Mouse (Mus musculus): ENCODE data around the gene Tprgl. TPM values are rescaled to one million over a fixed set of nuclear protein-coding genes. Genes with fewer than 3 reads are reported as not detected.

Tprgl gene
- polyA plus RNA-seq, 1 experiment from 2014 or later = 125 TPM

GRCm38 (mm10) chr4:154139671-154140181 lies 20.7 kb downstream of the Tprgl start:
- ATAC-seq (replicated peaks; ENCODE audit: insufficient number of reproducible peaks, low FRiP score, low TSS enrichment) = no peak
- H3K4me1 ChIP-seq (ENCODE audit: control insufficient read depth, insufficient read depth, low read length) = peaks cover 12% of the 10 kb centered on the region
- H3K36me3 ChIP-seq (ENCODE audit: control insufficient read depth, insufficient read depth, low read length) = no peaks in the 10 kb centered on the region
- no peaks in the 10 kb centered on the region for H3K9me3 ChIP-seq (replicated peaks; ENCODE audit: control insufficient read depth, low read length)
- H3K4me2 ChIP-seq = peak overlapping the region; percentile 96
- WGBS (ENCODE audit: insufficient replicate concordance) = under 1% methylated on average over 45 of the region's 59 CpGs
- H3K9ac ChIP-seq (ENCODE audit: low read depth, low read length) = peak overlapping the region; percentile 28; the same call in 1 of the 2 replicates
- H3K27me3 ChIP-seq (ENCODE audit: control insufficient read depth, insufficient read depth, low read length) = peaks cover 63% of the 10 kb centered on the region
- H3K27ac ChIP-seq (ENCODE audit: low read depth, low read length) = no peak overlapping the region
- H3K4me3 ChIP-seq (ENCODE audit: low read depth, low read length) = peak overlapping the region; percentile 39

- Histone ChIP-seq H3K4me2 (no peak overlapping the region), H3K4me1 (ENCODE audit: control insufficient read depth, insufficient read depth, low read length) (peaks cover 6% of the 10 kb centered on the region; the same call in 1 of the 2 replicates), H3K27me3 (ENCODE audit: control insufficient read depth, insufficient read depth, low read length) (peaks cover 69% of the 10 kb centered on the region), H3K36me3 (ENCODE audit: control insufficient read depth, insufficient read depth, low read length) (no peaks in the 10 kb centered on the region), H3K27ac (ENCODE audit: low read depth, low read length) (no peak overlapping the region), H3K9ac (ENCODE audit: low read depth, low read length) (no peak overlapping the region), H3K4me3 (ENCODE audit: low read depth, low read length) (no peak overlapping the region), H3K9me3 (replicated peaks; ENCODE audit: control insufficient read depth, low read length) (no peaks in the 10 kb centered on the region)
- WGBS (ENCODE audit: insufficient replicate concordance) = 59% methylated on average over 5 of the region's 5 CpGs
- ATAC-seq (replicated peaks; ENCODE audit: insufficient number of reproducible peaks, low FRiP score, low TSS enrichment) = no peak
These were observed 23.3 kb downstream of the Tprgl start for GRCm38 (mm10) chr4:154137139-154137538.

- Histone ChIP-seq H3K36me3 (ENCODE audit: control insufficient read depth, insufficient read depth, low read length) (no peaks in the 10 kb centered on the region), H3K9me3 (replicated peaks; ENCODE audit: control insufficient read depth, low read length) (no peaks in the 10 kb centered on the region), H3K4me1 (ENCODE audit: control insufficient read depth, insufficient read depth, low read length) (peaks cover 3% of the 10 kb centered on the region; the same call in 1 of the 2 replicates), H3K27ac (ENCODE audit: low read depth, low read length) (no peak overlapping the region), H3K27me3 (ENCODE audit: control insufficient read depth, insufficient read depth, low read length) (peaks cover 54% of the 10 kb centered on the region), H3K9ac (ENCODE audit: low read depth, low read length) (no peak overlapping the region), H3K4me2 (no peak overlapping the region), H3K4me3 (ENCODE audit: low read depth, low read length) (no peak overlapping the region)
- ATAC-seq (replicated peaks; ENCODE audit: insufficient number of reproducible peaks, low FRiP score, low TSS enrichment) = no peak; the same call in 1 of the 2 replicates
- WGBS (ENCODE audit: insufficient replicate concordance) = 60% methylated on average over 4 of the region's 4 CpGs
These were observed 25.7 kb downstream of the Tprgl start for GRCm38 (mm10) chr4:154134803-154135202.

GRCm38 (mm10) chr4:154131894-154132293 lies 28.6 kb downstream of the Tprgl start:
- Histone ChIP-seq H3K9ac (ENCODE audit: low read depth, low read length) (no peak overlapping the region), H3K9me3 (replicated peaks; ENCODE audit: control insufficient read depth, low read length) (no peaks in the 10 kb centered on the region), H3K36me3 (ENCODE audit: control insufficient read depth, insufficient read depth, low read length) (no peaks in the 10 kb centered on the region), H3K4me3 (ENCODE audit: low read depth, low read length) (no peak overlapping the region), H3K27ac (ENCODE audit: low read depth, low read length) (no peak overlapping the region), H3K4me2 (no peak overlapping the region), H3K27me3 (ENCODE audit: control insufficient read depth, insufficient read depth, low read length) (peaks cover 30% of the 10 kb centered on the region), H3K4me1 (ENCODE audit: control insufficient read depth, insufficient read depth, low read length) (no peaks in the 10 kb centered on the region)
- WGBS (ENCODE audit: insufficient replicate concordance) = 78% methylated on average over 4 of the region's 4 CpGs
- ATAC-seq (replicated peaks; ENCODE audit: insufficient number of reproducible peaks, low FRiP score, low TSS enrichment) = no peak

- Histone ChIP-seq H3K9me3 (replicated peaks; ENCODE audit: control insufficient read depth, low read length) (no peaks in the 10 kb centered on the region), H3K36me3 (ENCODE audit: control insufficient read depth, insufficient read depth, low read length) (no peaks in the 10 kb centered on the region), H3K9ac (ENCODE audit: low read depth, low read length) (no peak overlapping the region), H3K27me3 (ENCODE audit: control insufficient read depth, insufficient read depth, low read length) (peaks cover 27% of the 10 kb centered on the region), H3K4me2 (no peak overlapping the region), H3K27ac (ENCODE audit: low read depth, low read length) (no peak overlapping the region), H3K4me1 (ENCODE audit: control insufficient read depth, insufficient read depth, low read length) (no peaks in the 10 kb centered on the region), H3K4me3 (ENCODE audit: low read depth, low read length) (no peak overlapping the region)
- ATAC-seq (replicated peaks; ENCODE audit: insufficient number of reproducible peaks, low FRiP score, low TSS enrichment) = no peak
These were observed 30.5 kb downstream of the Tprgl start for GRCm38 (mm10) chr4:154129950-154130349.

- H3K9ac ChIP-seq (ENCODE audit: low read depth, low read length) = no peak overlapping the region
- 75% methylated on average over 3 of the region's 3 CpGs for WGBS (ENCODE audit: insufficient replicate concordance)
These were observed 33.2 kb downstream of the Tprgl start for GRCm38 (mm10) chr4:154127273-154127672.

GRCm38 (mm10) chr4:154125202-154125601 lies 35.3 kb downstream of the Tprgl start:
- H3K27me3 ChIP-seq (ENCODE audit: control insufficient read depth, insufficient read depth, low read length) = peaks cover 38% of the 10 kb centered on the region

More at GRCm38 (mm10) chr4:154127273-154127672, 33.2 kb downstream of the Tprgl start:
- peaks cover 35% of the 10 kb centered on the region for H3K27me3 ChIP-seq (ENCODE audit: control insufficient read depth, insufficient read depth, low read length)
- H3K36me3 ChIP-seq (ENCODE audit: control insufficient read depth, insufficient read depth, low read length) = no peaks in the 10 kb centered on the region
- no peak for ATAC-seq (replicated peaks; ENCODE audit: insufficient number of reproducible peaks, low FRiP score, low TSS enrichment)
- no peaks in the 10 kb centered on the region for H3K4me1 ChIP-seq (ENCODE audit: control insufficient read depth, insufficient read depth, low read length)
- H3K27ac ChIP-seq (ENCODE audit: low read depth, low read length) = no peak overlapping the region
- no peak overlapping the region for H3K4me3 ChIP-seq (ENCODE audit: low read depth, low read length)
- no peak overlapping the region for H3K4me2 ChIP-seq
- no peaks in the 10 kb centered on the region for H3K9me3 ChIP-seq (replicated peaks; ENCODE audit: control insufficient read depth, low read length)

GRCm38 (mm10) chr4:154123553-154123952 lies 36.9 kb downstream of the Tprgl start:
- 75% methylated on average over 6 of the region's 6 CpGs for WGBS (ENCODE audit: insufficient replicate concordance)
- no peak for ATAC-seq (replicated peaks; ENCODE audit: insufficient number of reproducible peaks, low FRiP score, low TSS enrichment)
- H3K4me2 ChIP-seq = no peak overlapping the region

More at GRCm38 (mm10) chr4:154125202-154125601, 35.3 kb downstream of the Tprgl start:
- H3K36me3 ChIP-seq (ENCODE audit: control insufficient read depth, insufficient read depth, low read length) = no peaks in the 10 kb centered on the region
- no peak for ATAC-seq (replicated peaks; ENCODE audit: insufficient number of reproducible peaks, low FRiP score, low TSS enrichment)
- H3K4me3 ChIP-seq (ENCODE audit: low read depth, low read length) = no peak overlapping the region
- 64% methylated on average over 5 of the region's 5 CpGs for WGBS (ENCODE audit: insufficient replicate concordance)
- no peaks in the 10 kb centered on the region for H3K9me3 ChIP-seq (replicated peaks; ENCODE audit: control insufficient read depth, low read length)
- no peak overlapping the region for H3K4me2 ChIP-seq
- no peaks in the 10 kb centered on the region for H3K4me1 ChIP-seq (ENCODE audit: control insufficient read depth, insufficient read depth, low read length)
- no peak overlapping the region for H3K9ac ChIP-seq (ENCODE audit: low read depth, low read length)
- no peak overlapping the region for H3K27ac ChIP-seq (ENCODE audit: low read depth, low read length)

GRCm38 (mm10) chr4:154122374-154122773 lies 38.1 kb downstream of the Tprgl start:
- Histone ChIP-seq H3K27ac (ENCODE audit: low read depth, low read length) (no peak overlapping the region), H3K4me2 (no peak overlapping the region), H3K36me3 (ENCODE audit: control insufficient read depth, insufficient read depth, low read length) (no peaks in the 10 kb centered on the region), H3K9ac (ENCODE audit: low read depth, low read length) (no peak overlapping the region), H3K9me3 (replicated peaks; ENCODE audit: control insufficient read depth, low read length) (no peaks in the 10 kb centered on the region), H3K27me3 (ENCODE audit: control insufficient read depth, insufficient read depth, low read length) (peaks cover 41% of the 10 kb centered on the region), H3K4me3 (ENCODE audit: low read depth, low read length) (no peak overlapping the region), H3K4me1 (ENCODE audit: control insufficient read depth, insufficient read depth, low read length) (no peaks in the 10 kb centered on the region)
- ATAC-seq (replicated peaks; ENCODE audit: insufficient number of reproducible peaks, low FRiP score, low TSS enrichment) = no peak
- WGBS (ENCODE audit: insufficient replicate concordance) = 71% methylated on average over 7 of the region's 7 CpGs

More at GRCm38 (mm10) chr4:154123553-154123952, 36.9 kb downstream of the Tprgl start:
- Histone ChIP-seq H3K4me1 (ENCODE audit: control insufficient read depth, insufficient read depth, low read length) (no peaks in the 10 kb centered on the region), H3K4me3 (ENCODE audit: low read depth, low read length) (no peak overlapping the region), H3K9me3 (replicated peaks; ENCODE audit: control insufficient read depth, low read length) (no peaks in the 10 kb centered on the region), H3K27ac (ENCODE audit: low read depth, low read length) (no peak overlapping the region), H3K27me3 (ENCODE audit: control insufficient read depth, insufficient read depth, low read length) (peaks cover 35% of the 10 kb centered on the region), H3K36me3 (ENCODE audit: control insufficient read depth, insufficient read depth, low read length) (no peaks in the 10 kb centered on the region), H3K9ac (ENCODE audit: low read depth, low read length) (no peak overlapping the region)
